9 mouse cellular contexts compared by ENCODE assay signal in genomic region chr13:54101031-54101820, GRCm38 (mm10). TPM values are rescaled to one million over a fixed set of nuclear protein-coding genes. Genes with fewer than 3 reads are reported as not detected.
DNase-seq lines count a peak whose midpoint lies in the region; ATAC-seq and TF ChIP-seq lines count a peak whose summit lies in the region.
"Had no signal": no experiment of that assay in that cellular context is flagged by ENCODE, and none has a peak within 500 bp of the region (broad histone marks: within the 10 kb centered on the region; RNA-seq: fewer than 3 reads in every experiment).

No protein-coding gene starts in this region.

- peak; percentile 68 for DNase-seq in layer of hippocampus, adult 11-12 months (ENCODE audit: low spot score)
- DNase-seq in layer of hippocampus, postnatal 10 days (ENCODE audit: low spot score in 2 of 2): no peak
- peak; percentile 35 for DNase-seq in 416B (ENCODE audit: low read depth)
- peak; percentile 71 for DNase-seq in Patski (ENCODE audit: low read depth, low spot score)
- peak; percentile 11 to 17 for DNase-seq in heart, postnatal 36 days
- no peak for DNase-seq in spleen, postnatal 4 days (ENCODE audit: low spot score in 2 of 2)
- no peak for DNase-seq in limb, embryonic 10.5 days (ENCODE audit: low spot score)
- no peak for DNase-seq in embryo, embryonic 9.5 days (ENCODE audit: extremely low spot score)

- no peaks in the 10 kb centered on the region for H3K27me3 ChIP-seq in Patski
- H3K27me3 ChIP-seq in limb, embryonic 10.5 days (ENCODE audit: low read depth, poor library complexity, severe bottlenecking): no peaks in the 10 kb centered on the region
- H3K27me3 ChIP-seq: liver, embryonic 15.5 days had no signal

- ATAC-seq in Patski: peak; percentile 78

- H3K27ac ChIP-seq in limb, embryonic 10.5 days: no peak overlapping the region
- H3K27ac ChIP-seq: liver, embryonic 15.5 days had no signal

- CTCF ChIA-PET in Patski (lab: Charles Lee): interaction anchor here (0.8 to 1.9 kb wide), 5 partner anchors 8 to 38 kb away, joined by 3 to 5 read pairs (median 3); no protein-coding TSS in a partner anchor

- H3K4me3 ChIP-seq in limb, embryonic 10.5 days: no peak overlapping the region
- H3K4me3 ChIP-seq: liver, embryonic 15.5 days had no signal

- H3K36me3 ChIP-seq in limb, embryonic 10.5 days: peaks cover 73% of the 10 kb centered on the region

- TF ChIP-seq CTCF in Patski (IDR thresholded peaks at IDR 0.05): no peak

- POLR2A ChIA-PET in Patski (lab: Charles Lee): interaction anchor here (2.1 kb wide), 1 partner anchor 30 kb away, joined by 7 read pairs; the partner anchor contains the start of gene Sfxn1

- in situ Hi-C loops in Patski (cut with MboI; ENCODE audit: low pct_unique_long_range_greater_than_20kb): no loop called here

- WGBS in limb, embryonic 10.5 days: 91% methylated on average over 15 of the region's 15 CpGs

- intact Hi-C loops in heart, postnatal 36 days (cut with DNase I): no loop called here

- no peaks in the 10 kb centered on the region for H3K4me1 ChIP-seq in limb, embryonic 10.5 days
- H3K4me1 ChIP-seq: liver, embryonic 15.5 days had no signal

- H3K9me3 ChIP-seq in limb, embryonic 10.5 days (replicated peaks): no peaks in the 10 kb centered on the region
- H3K9me3 ChIP-seq: liver, embryonic 15.5 days had no signal

RNA-seq across cellular contexts. Expression of gene Sfxn1, which starts 29.6 kb away (rescaled TPM):
- total RNA-seq in layer of hippocampus, postnatal 10 days (2021): 10 to 100 TPM; 74.3 to 80.2 TPM
- polyA plus RNA-seq in Patski (2021): 157 TPM
- total RNA-seq in heart, postnatal 36 days (2021): 1 to 10 TPM; 5.8 to 7.9 TPM
- polyA plus RNA-seq in limb, embryonic 10.5 days (2016; fragmentation: Nextera tagmentation; extraction: Ambion mirVana): 69.7 and 85.7 TPM in 2 replicates

RNA-seq across cellular contexts. Expression of gene Drd1, which starts 45.7 kb away (rescaled TPM):
- total RNA-seq in layer of hippocampus, postnatal 10 days (2021): 1 to 10 TPM; 4.1 to 5.5 TPM
- 0.44 TPM for polyA plus RNA-seq in Patski (2021)
- total RNA-seq in heart, postnatal 36 days (2021): under 1 TPM; 0.39 to 0.84 TPM
- polyA plus RNA-seq in limb, embryonic 10.5 days (2016; fragmentation: Nextera tagmentation; extraction: Ambion mirVana): not detected in 2 replicates
- polyA plus RNA-seq: liver, embryonic 15.5 days had no signal

Comparison
In these comparisons a context has a peak if more than half of its experiments do, and no peak if none do; other contexts are left out.
1. DNase-seq: peak in layer of hippocampus, adult 11-12 months (single experiment), 416B (single experiment), Patski (single experiment) and heart, postnatal 36 days (2 of 2); none in layer of hippocampus, postnatal 10 days (0 of 2), spleen, postnatal 4 days (0 of 2), limb, embryonic 10.5 days (single experiment) and embryo, embryonic 9.5 days (single experiment).
2. RNA of gene Sfxn1, which starts 29.6 kb away (total RNA-seq): 74.3 to 80.2 TPM in layer of hippocampus, postnatal 10 days; 5.8 to 7.9 TPM in heart, postnatal 36 days; every median in the first group is over 4 times any median in the second.